Mouse (Mus musculus): ENCODE measurements at regions not wholly inside any gene's neighbourhood (a gene's known extent, or its start where the extent isn't known, plus 50 kb on each side); places are given as distances from the start of the nearest gene placed in this dataset.

DNA sequence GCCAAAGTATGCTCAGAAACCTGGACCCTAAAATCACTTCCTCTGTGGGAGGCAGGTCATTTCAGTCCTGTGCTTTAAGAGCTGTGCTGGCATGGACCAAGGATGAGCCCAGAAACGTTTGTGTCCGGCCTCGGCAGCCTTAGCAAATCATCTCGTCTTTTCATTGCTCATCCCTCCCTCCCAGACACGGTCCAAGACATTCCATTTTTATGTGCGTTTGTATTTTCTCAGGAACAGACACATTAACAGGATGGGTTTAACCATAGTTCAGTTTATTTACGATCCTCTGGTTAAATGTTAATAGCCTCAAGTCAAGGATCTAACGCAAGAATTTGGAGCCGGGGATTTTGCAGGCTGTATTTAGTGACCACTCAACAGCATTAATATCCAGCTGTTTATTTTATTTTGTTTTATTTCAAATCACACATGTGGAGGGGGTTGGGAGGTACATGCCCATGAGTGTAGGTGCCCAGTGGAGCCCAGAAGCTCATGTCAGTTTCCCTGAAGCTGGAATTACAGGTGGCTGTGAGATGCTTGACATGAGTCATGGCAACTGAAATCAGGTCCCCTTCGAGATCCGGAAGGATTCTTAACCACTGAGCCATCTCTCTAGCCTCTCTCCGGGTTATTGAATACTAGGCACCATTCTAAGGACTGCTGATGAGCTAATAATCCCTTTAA, 212.1 kb upstream of the Gm5148 start:
- no peak for TF ChIP-seq EP300 (IDR thresholded peaks at IDR 0.05; ENCODE audit: low read depth)
- no peak for TF ChIP-seq CTCF (IDR thresholded peaks at IDR 0.05; ENCODE audit: low read depth)
